Mouse (Mus musculus): Measurements from ENCODE around the gene Myl6. TPM values are rescaled to one million over a fixed set of nuclear protein-coding genes. Genes with fewer than 3 reads are reported as not detected.

Gene Myl6
- 1,000 and 1,018 TPM in 2 replicates for polyA plus RNA-seq (2012; rRNA removed)

GRCm38 (mm10) chr10:128493695-128494666 is at the start of gene Myl6:
Myl6 (minus strand) TSS chr10:128494145.

GRCm38 (mm10) chr10:128525671-128526308 is 31.8 kb upstream of the Myl6 start, which contains the start of gene Esyt1:
Esyt1 (minus strand) TSS chr10:128525871.

GRCm38 (mm10) chr10:128498590-128498989 is 4.6 kb upstream of the Myl6 start, which contains the start of gene Myl6b:
Myl6b (minus strand) TSS chr10:128498685.

GRCm38 (mm10) chr10:128458719-128459408 is 35.1 kb downstream of the Myl6 start, which contains the start of gene Smarcc2:
Smarcc2 (plus strand) TSS chr10:128459248.

Other genes with a start within 250 kb of the Myl6 start
- gene Apon, start 240.0 kb downstream of the Myl6 start, polyA plus RNA-seq (2012; rRNA removed), result 0.11 and 0.21 TPM in 2 replicates
- gene Apof, start 225.5 kb downstream of the Myl6 start, polyA plus RNA-seq (2012; rRNA removed), result 2.3 and 6.0 TPM in 2 replicates
- gene Stat2, start 223.6 kb downstream of the Myl6 start, polyA plus RNA-seq (2012; rRNA removed), result 28.9 and 36.7 TPM in 2 replicates
- 0.29 and 0.61 TPM in 2 replicates for gene Il23a, start 195.4 kb downstream of the Myl6 start, polyA plus RNA-seq (2012; rRNA removed)
- gene Pan2, start 190.8 kb downstream of the Myl6 start, polyA plus RNA-seq (2012; rRNA removed), result 24.5 and 31.2 TPM in 2 replicates
- 72.8 and 101 TPM in 2 replicates for gene Cnpy2, start 171.7 kb downstream of the Myl6 start, polyA plus RNA-seq (2012; rRNA removed)
- gene Cs, start 156.4 kb downstream of the Myl6 start, polyA plus RNA-seq (2012; rRNA removed), result 177 and 181 TPM in 2 replicates
- 138 and 189 TPM in 2 replicates for gene Coq10a, start 125.1 kb downstream of the Myl6 start, polyA plus RNA-seq (2012; rRNA removed)
- gene Ankrd52, start 117.0 kb downstream of the Myl6 start, polyA plus RNA-seq (2012; rRNA removed), result 54.4 and 59.6 TPM in 2 replicates
- 0.21 and 0.40 TPM in 2 replicates for gene Slc39a5, start 92.9 kb downstream of the Myl6 start, polyA plus RNA-seq (2012; rRNA removed)
- gene Nabp2, start 82.7 kb downstream of the Myl6 start, polyA plus RNA-seq (2012; rRNA removed), result 19.7 and 26.6 TPM in 2 replicates
- gene Rnf41, start 82.5 kb downstream of the Myl6 start, polyA plus RNA-seq (2012; rRNA removed), result 50.0 and 57.7 TPM in 2 replicates
- 130 and 148 TPM in 2 replicates for gene Smarcc2, start 34.9 kb downstream of the Myl6 start, polyA plus RNA-seq (2012; rRNA removed)
- gene Myl6b, start 4.5 kb upstream of the Myl6 start, polyA plus RNA-seq (2012; rRNA removed), result 4.9 and 5.2 TPM in 2 replicates
- gene Esyt1, start 31.7 kb upstream of the Myl6 start, polyA plus RNA-seq (2012; rRNA removed), result 72.6 and 73.1 TPM in 2 replicates
- 18.0 and 21.1 TPM in 2 replicates for gene Zc3h10, start 53.6 kb upstream of the Myl6 start, polyA plus RNA-seq (2012; rRNA removed)
- gene Rpl41, start 55.2 kb upstream of the Myl6 start, polyA plus RNA-seq (2012; rRNA removed), result 2,417 and 2,489 TPM in 2 replicates
- 14.1 and 17.1 TPM in 2 replicates for gene Pa2g4, start 71.8 kb upstream of the Myl6 start, polyA plus RNA-seq (2012; rRNA removed)
- 6.8 and 6.9 TPM in 2 replicates for gene Erbb3, start 95.5 kb upstream of the Myl6 start, polyA plus RNA-seq (2012; rRNA removed)
- gene Rps26, start 132.6 kb upstream of the Myl6 start, polyA plus RNA-seq (2012; rRNA removed), result 1,277 and 1,434 TPM in 2 replicates
- 2.2 and 3.8 TPM in 2 replicates for gene Ikzf4, start 151.8 kb upstream of the Myl6 start, polyA plus RNA-seq (2012; rRNA removed)
- 6.7 and 11.9 TPM in 2 replicates for gene Suox, start 179.9 kb upstream of the Myl6 start, polyA plus RNA-seq (2012; rRNA removed)
- gene Rab5b, start 202.1 kb upstream of the Myl6 start, polyA plus RNA-seq (2012; rRNA removed), result 68.7 and 73.1 TPM in 2 replicates
- 1.5 and 1.9 TPM in 2 replicates for gene Pmel, start 210.1 kb upstream of the Myl6 start, polyA plus RNA-seq (2012; rRNA removed)
- gene Cdk2, start 210.9 kb upstream of the Myl6 start, polyA plus RNA-seq (2012; rRNA removed), result 17.5 and 21.4 TPM in 2 replicates